Mouse (Mus musculus) kidney, adult 2 months (tissue): ENCODE data around the gene Rab4a.

Source experiments
- CTCF ChIP-seq: fragments of 200-500 bp; conservative IDR thresholded peaks from 2 replicates; pipeline ENCODE4 v1.5.1; 2011; ENCODE audit warnings: low read depth, mild to moderate bottlenecking, control low read depth, low read length, moderate library complexity, mixed read lengths; ENCODE audit not compliant: insufficient read depth, insufficient read length
- POLR2A ChIP-seq: fragments of 200-500 bp; IDR thresholded peaks from one replicate; pipeline ENCODE4 v1.6.1; 2011; ENCODE audit warnings: low read depth, low read length, control low read depth

GRCm38 (mm10) chr8:123805209-123805717 lies 522 bp upstream of the Rab4a start:
- TF ChIP-seq CTCF, result no peak
- no peak for TF ChIP-seq POLR2A
